Mouse (Mus musculus) small intestine, adult 2 months (tissue): ENCODE measurements around the gene Rab1b. TPM values are rescaled to one million over a fixed set of nuclear protein-coding genes. Genes with fewer than 3 reads are reported as not detected.

ENCODE experiments used
- H3K27ac ChIP-seq: fragments of 200-500 bp; 2 replicates; pipeline ENCODE4 v1.5.1; 2012; ENCODE audit warnings: low read depth, low read length, control low read depth, inconsistent platforms; ENCODE audit not compliant: insufficient read depth
- H3K27me3 ChIP-seq: fragments of 200-500 bp; 2 replicates; pipeline ENCODE4 v1.6.1; 2012; ENCODE audit warnings: mild to moderate bottlenecking, moderate library complexity, low read length, inconsistent platforms; ENCODE audit not compliant: control insufficient read depth, insufficient read depth
- H3K36me3 ChIP-seq: fragments of 200-500 bp; 2 replicates; pipeline ENCODE4 v1.6.1; 2012; ENCODE audit warnings: mild to moderate bottlenecking, low read length, control low read depth, inconsistent platforms; ENCODE audit not compliant: control insufficient read depth, insufficient read depth
- H3K4me1 ChIP-seq: fragments of 200-500 bp; 2 replicates; pipeline ENCODE4 v1.6.1; 2012; ENCODE audit warnings: low read length, inconsistent platforms, mixed read lengths; ENCODE audit not compliant: control insufficient read depth, insufficient read depth, insufficient read length
- H3K4me3 ChIP-seq: fragments of 200-500 bp; 2 replicates; pipeline ENCODE4 v1.5.1; 2012; ENCODE audit warnings: low read depth, mild to moderate bottlenecking, control low read depth, inconsistent platforms, low read length, moderate library complexity
- CTCF ChIP-seq: fragments of 200-500 bp; IDR thresholded peaks from 2 replicates; pipeline ENCODE4 v1.5.1; 2012; ENCODE audit warnings: low read depth, mild to moderate bottlenecking, control low read depth, inconsistent platforms, low read length, moderate library complexity, mixed read lengths; ENCODE audit not compliant: insufficient replicate concordance, insufficient read length; ENCODE audit errors: extremely low read depth
- POLR2A ChIP-seq: fragments of 200-500 bp; IDR thresholded peaks from 2 replicates; pipeline ENCODE4 v1.6.1; 2012; ENCODE audit warnings: low read depth, mild to moderate bottlenecking, control low read depth, inconsistent platforms, low read length, moderate library complexity
- WGBS: fragments of 180-500 bp; shearing (Covaris S2); methylation state at CpG from one replicate; pipeline ENCODE4 v1.1.7; 2018; 5-methylcytosine and 5-hydroxymethylcytosine counted together
- polyA plus RNA-seq: library from polyadenylated mRNA; depleted of rRNA; stranded (reverse); fragments of >200 nt; gene quantifications from 2 replicates; pipeline ENCODE4 v1.2.3, GENCODE M21; 2012

Gene Rab1b
- polyA plus RNA-seq, 1 experiment: 243 TPM

DNA sequence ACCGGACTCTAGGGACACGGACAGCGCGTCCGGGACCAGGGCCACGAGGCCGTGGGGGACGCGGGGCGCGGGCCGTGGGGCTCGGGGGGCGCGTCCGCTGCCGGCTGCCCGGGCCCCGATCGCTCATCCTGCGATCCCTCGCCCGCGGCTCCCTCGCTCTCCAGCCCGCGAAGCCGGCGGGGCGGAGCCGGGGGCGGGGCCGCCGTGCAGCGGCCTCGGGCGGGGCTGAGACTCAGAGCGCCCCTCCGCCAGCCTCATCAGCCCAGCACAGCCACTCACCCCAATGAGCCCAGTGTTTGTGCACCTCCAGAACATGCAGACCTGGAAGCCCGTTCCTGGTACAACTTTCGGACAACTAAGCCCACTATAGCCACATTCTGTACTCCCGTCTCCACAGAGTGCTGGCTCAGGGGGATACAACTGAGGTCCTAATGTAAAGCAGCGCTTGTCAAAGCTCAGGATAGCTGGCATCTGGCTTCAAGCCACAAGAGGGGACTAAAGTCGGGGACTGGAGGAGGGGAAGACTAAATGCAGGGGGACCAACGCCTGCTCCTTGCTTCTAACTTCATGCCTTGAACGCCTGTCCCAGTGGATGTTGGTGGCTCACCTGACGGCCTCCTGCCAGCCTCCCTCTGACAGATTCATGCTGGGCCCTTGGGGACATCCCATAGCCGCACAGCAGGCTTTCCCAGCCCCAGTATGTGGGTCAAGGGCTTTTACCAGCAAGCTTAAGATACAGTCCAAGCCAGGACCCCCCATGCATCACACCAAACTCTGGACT, 8.3 kb downstream of the Rab1b start, which contains the start of gene Cnih2:
Gene Cnih2 (minus strand): TSS at position 159 of the 781 bp plus-strand sequence.
- H3K4me3 ChIP-seq: peak within 1 kb of the TSS; percentile 41
- WGBS: 9% methylated on average over 48 of the region's 48 CpGs
- H3K27ac ChIP-seq: no peak within 1 kb of the TSS
- H3K36me3 ChIP-seq: peaks cover 34% of the 10 kb centered on the region
- H3K27me3 ChIP-seq: no peaks in the 10 kb centered on the region
- peaks cover 5% of the 10 kb centered on the region; the same call in 1 of the 2 replicates for H3K4me1 ChIP-seq
- TF ChIP-seq CTCF (no peak), POLR2A (no peak)

DNA sequence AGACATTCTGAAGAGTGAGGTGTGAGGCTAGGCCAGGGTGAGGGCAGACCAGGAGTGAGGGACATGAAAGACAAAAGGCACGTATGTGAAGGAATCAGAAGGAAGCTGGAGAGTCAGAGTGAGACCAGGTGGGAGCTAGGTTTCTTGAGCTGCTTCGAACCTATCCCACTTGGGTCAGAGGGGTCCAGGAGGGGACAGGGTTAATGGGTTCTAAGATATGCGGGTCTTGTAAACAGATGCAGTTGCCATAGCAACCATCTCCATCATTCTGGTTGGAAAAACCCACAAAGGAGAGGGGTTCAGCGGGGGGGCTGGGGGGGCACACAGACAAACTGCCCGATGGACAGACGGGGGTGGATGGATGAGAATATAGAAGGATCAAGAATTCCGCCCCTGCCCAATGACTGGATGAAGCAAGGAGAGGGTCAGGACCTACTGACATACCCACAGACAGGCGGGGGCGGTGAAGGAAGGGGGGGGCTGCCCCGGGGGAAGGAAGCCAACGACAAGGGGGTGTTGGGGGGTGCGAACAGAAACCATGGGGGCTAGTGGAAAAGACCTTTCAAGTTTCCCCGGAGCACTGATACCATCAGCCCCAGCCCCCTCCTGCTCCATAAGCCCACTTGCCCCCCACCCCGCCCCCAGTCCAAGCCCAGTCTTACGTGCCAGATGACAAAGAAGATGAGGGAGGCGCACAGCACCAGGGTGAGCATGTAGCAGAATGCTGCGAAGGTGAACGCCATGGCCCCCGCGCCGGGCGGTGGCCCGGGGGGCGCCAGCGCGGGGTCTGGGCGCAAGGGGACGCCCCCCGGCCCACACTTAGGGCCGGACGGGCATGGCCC, 9.1 kb downstream of the Rab1b start:
- no peak overlapping the region for H3K27ac ChIP-seq
- no peaks in the 10 kb centered on the region for H3K27me3 ChIP-seq
- H3K4me3 ChIP-seq: peak overlapping the region; percentile 41
- peaks cover 26% of the 10 kb centered on the region for H3K36me3 ChIP-seq
- no peak for TF ChIP-seq POLR2A
- no peak for TF ChIP-seq CTCF
- peaks cover 5% of the 10 kb centered on the region; the same call in 1 of the 2 replicates for H3K4me1 ChIP-seq
- WGBS: 10% methylated on average over 30 of the region's 31 CpGs

DNA sequence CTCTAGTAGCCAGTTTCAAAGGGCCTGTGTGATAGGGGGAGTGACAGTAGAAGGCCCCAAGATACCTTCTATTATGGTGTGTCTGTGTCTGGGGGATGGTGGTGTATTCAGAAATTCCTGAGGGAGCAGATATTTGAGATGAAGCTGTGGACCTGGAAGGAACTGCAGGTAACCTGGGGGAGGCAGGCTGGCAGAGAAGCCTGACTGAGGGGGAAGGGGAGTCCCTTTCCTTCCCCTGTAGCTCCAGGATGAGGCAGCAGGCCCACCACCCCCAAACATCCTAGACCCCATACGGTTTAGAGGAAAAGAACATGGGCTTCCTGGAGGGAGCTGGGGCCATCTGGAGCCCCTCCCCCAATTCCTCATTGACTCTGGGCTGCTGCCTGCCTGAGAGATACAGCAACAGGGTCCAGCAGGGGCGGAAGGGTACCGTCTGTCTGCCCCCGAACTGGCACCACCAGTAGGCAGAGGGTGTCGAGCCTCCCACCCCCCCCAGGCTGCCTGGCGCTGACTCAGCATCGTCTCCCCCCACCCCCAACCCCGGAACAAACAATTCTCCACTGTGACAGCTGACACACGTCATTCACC, 10.9 kb downstream of the Rab1b start:
- no peak overlapping the region for H3K27ac ChIP-seq
- no peak for TF ChIP-seq POLR2A
- no peak for TF ChIP-seq CTCF
- 13% methylated on average over 9 of the region's 9 CpGs for WGBS
- H3K4me3 ChIP-seq: no peak overlapping the region
- no peaks in the 10 kb centered on the region for H3K27me3 ChIP-seq
- H3K36me3 ChIP-seq: peaks cover 24% of the 10 kb centered on the region
- peaks cover 5% of the 10 kb centered on the region; the same call in 1 of the 2 replicates for H3K4me1 ChIP-seq

DNA sequence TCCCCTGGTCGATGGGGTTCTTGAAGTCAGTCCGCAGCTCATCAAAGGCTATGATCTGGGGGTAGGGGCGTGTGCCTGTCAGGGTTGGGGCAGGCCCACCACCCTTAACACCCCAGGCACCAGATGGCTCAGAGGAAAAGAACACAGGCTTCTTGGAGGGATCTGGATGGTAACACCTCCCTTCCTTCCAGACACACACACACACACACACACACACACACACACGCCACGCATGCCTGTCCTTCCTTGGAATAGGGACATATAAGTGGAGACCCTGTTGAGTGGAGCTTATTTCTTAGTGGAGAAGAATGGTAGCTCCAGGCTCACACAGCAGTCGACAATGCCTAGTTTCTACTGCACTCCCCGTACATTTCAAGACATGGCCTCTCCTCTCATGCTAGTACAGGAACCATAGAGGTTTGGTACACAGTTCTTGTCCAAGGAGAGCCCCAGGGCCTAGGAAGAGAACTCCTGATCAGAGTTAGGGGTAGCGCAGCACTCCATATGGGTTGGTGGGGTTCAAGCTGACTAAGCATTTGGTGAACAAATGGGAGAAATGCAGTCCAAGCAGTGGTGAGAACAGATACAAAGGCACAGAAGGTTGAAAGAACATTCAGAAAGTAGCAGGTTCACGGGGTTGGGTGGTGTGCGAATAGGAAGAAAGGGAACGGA, 12.0 kb downstream of the Rab1b start:
- 46% methylated on average over 11 of the region's 11 CpGs for whole genome bisulfite sequencing
- Histone ChIP-seq H3K4me1 (peaks cover 5% of the 10 kb centered on the region; the same call in 1 of the 2 replicates), H3K27ac (no peak overlapping the region), H3K36me3 (peaks cover 20% of the 10 kb centered on the region), H3K4me3 (no peak overlapping the region), H3K27me3 (no peaks in the 10 kb centered on the region)
- TF ChIP-seq POLR2A (no peak), CTCF (no peak)

- WGBS: 1% methylated on average over 21 of the region's 21 CpGs
- no peak overlapping the region for H3K4me3 ChIP-seq
- peaks cover 6% of the 10 kb centered on the region for H3K4me1 ChIP-seq
- TF ChIP-seq CTCF (peak; percentile 87), POLR2A (no peak)
- H3K27ac ChIP-seq: no peak overlapping the region
- H3K36me3 ChIP-seq: peaks cover 19% of the 10 kb centered on the region
- no peaks in the 10 kb centered on the region for H3K27me3 ChIP-seq
Measured at GRCm38 (mm10) chr19:5094243-5094632, 12.6 kb downstream of the Rab1b start.

DNA sequence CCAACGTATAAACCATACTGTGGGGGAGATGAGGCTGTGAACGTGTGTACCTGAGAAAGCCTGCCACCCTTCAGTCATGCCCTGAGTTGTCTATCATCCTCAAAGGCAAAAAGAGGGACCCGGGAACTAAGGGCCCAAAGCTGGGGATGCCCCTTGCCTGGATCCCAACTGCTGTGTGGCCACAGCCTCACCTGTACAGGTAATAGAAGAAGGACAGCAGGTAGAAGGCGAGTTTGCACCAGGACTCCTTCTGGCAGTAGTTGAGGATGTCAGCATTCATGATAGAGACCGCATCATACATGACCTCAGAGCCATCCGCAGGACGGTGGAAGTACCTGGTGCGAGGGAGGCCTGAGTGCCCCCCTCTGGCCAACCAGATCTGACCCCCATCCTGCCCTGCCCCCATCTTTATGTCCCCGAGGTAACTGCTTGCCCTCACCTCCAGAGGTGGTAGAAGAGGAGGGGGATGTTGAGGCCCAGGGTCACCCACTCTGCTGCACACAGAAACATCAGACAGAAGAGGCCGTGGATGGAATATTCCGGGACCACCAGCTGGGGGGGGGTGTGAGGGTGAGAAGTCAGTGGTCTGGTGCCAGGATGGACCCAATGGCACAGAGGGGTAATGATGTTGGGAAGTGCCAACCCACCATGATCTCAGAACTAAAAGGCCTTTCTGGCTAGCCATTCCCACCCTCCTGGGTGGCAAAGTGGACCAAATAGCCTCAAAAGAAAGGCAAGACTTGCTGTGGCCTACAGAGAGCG, 13.2 kb downstream of the Rab1b start:
- 76% methylated on average over 12 of the region's 12 CpGs for WGBS

More for the DNA sequence above, 13.2 kb downstream of the Rab1b start:
- Histone ChIP-seq H3K4me3 (no peak overlapping the region), H3K27me3 (no peaks in the 10 kb centered on the region), H3K27ac (no peak overlapping the region), H3K4me1 (peaks cover 9% of the 10 kb centered on the region), H3K36me3 (peaks cover 19% of the 10 kb centered on the region)
- TF ChIP-seq POLR2A (no peak), CTCF (no peak)
